In genomic region chr9:99563714-99564113, GRCm38 (mm10) we compare ENCODE assay signal across 8 mouse cellular contexts. TPM values are rescaled to one million over a fixed set of nuclear protein-coding genes. Genes with fewer than 3 reads are reported as not detected.
DNase-seq lines count a peak whose midpoint lies in the region; ATAC-seq and TF ChIP-seq lines count a peak whose summit lies in the region.

No protein-coding gene starts in this region.

- no peak overlapping the region for H3K27ac ChIP-seq in hindbrain, postnatal 0 days
- no peak overlapping the region for H3K27ac ChIP-seq in hindbrain, embryonic 13.5 days
- H3K27ac ChIP-seq in midbrain, postnatal 0 days (ENCODE audit: low read depth, low read length), result no peak overlapping the region

- no peak overlapping the region for H3K4me3 ChIP-seq in hindbrain, postnatal 0 days (ENCODE audit: low read length)
- no peak overlapping the region for H3K4me3 ChIP-seq in hindbrain, embryonic 13.5 days
- no peak overlapping the region for H3K4me3 ChIP-seq in G1E (ENCODE audit: low read depth, low read length)
- no peak overlapping the region for H3K4me3 ChIP-seq in midbrain, postnatal 0 days (ENCODE audit: low read depth, low read length)

- DNase-seq in hindbrain, postnatal 0 days (ENCODE audit: low spot score), result peak; percentile 6
- peak; percentile 43 for DNase-seq in G1E (ENCODE audit: low spot score)
- peak; percentile 56 for DNase-seq in embryo, embryonic 9.5 days (ENCODE audit: extremely low spot score)
- DNase-seq in kidney, postnatal 14 days, result peak; percentile 75
- DNase-seq in midbrain, postnatal 0 days (ENCODE audit: low spot score), result peak; percentile 9
- peak; percentile 20 to 65 for DNase-seq in thymus, postnatal 10 days (ENCODE audit: low spot score in 2 of 2)
- no peak for DNase-seq in left cerebral cortex, postnatal 36 days (ENCODE audit: low spot score in 2 of 2)

- ATAC-seq in hindbrain, postnatal 0 days, result no peak
- no peak for ATAC-seq in hindbrain, embryonic 13.5 days (ENCODE audit: low FRiP score)
- peak; percentile 57 for ATAC-seq in G1E (ENCODE audit: extremely low read depth, insufficient number of reproducible peaks, low FRiP score, poor library complexity, severe bottlenecking)
- no peak for ATAC-seq in midbrain, postnatal 0 days (ENCODE audit: low FRiP score)

- TF ChIP-seq CTCF in hindbrain, postnatal 0 days (IDR thresholded peaks at IDR 0.05; ENCODE audit: low read depth), result no peak
- no peak for TF ChIP-seq CTCF in G1E (IDR thresholded peaks at IDR 0.05; ENCODE audit: low read depth, low read length)
- TF ChIP-seq CTCF in midbrain, postnatal 0 days (IDR thresholded peaks at IDR 0.05), result no peak

- intact Hi-C loops in left cerebral cortex, postnatal 36 days (cut with DNase I), result no loop called here

- H3K27me3 ChIP-seq in hindbrain, postnatal 0 days (ENCODE audit: insufficient read depth, low read length), result no peaks in the 10 kb centered on the region
- no peaks in the 10 kb centered on the region for H3K27me3 ChIP-seq in hindbrain, embryonic 13.5 days
- no peaks in the 10 kb centered on the region for H3K27me3 ChIP-seq in G1E (ENCODE audit: insufficient read depth, low read length)
- no peaks in the 10 kb centered on the region for H3K27me3 ChIP-seq in midbrain, postnatal 0 days (ENCODE audit: insufficient read depth, low read length)

- no peak overlapping the region for H3K4me2 ChIP-seq in hindbrain, postnatal 0 days (ENCODE audit: low read depth, low read length)
- H3K4me2 ChIP-seq in hindbrain, embryonic 13.5 days, result no peak overlapping the region
- no peak overlapping the region for H3K4me2 ChIP-seq in midbrain, postnatal 0 days (ENCODE audit: low read depth, low read length, poor library complexity, severe bottlenecking)

- WGBS in hindbrain, postnatal 0 days, result 34% methylated on average over 11 of the region's 11 CpGs
- 31% methylated on average over 11 of the region's 11 CpGs for WGBS in hindbrain, embryonic 13.5 days
- WGBS in midbrain, postnatal 0 days, result 36% methylated on average over 11 of the region's 11 CpGs

- no peaks in the 10 kb centered on the region for H3K36me3 ChIP-seq in hindbrain, postnatal 0 days (ENCODE audit: insufficient read depth, low read length)
- no peaks in the 10 kb centered on the region for H3K36me3 ChIP-seq in hindbrain, embryonic 13.5 days
- H3K36me3 ChIP-seq in G1E (replicated peaks), result peaks cover 5% of the 10 kb centered on the region
- H3K36me3 ChIP-seq in midbrain, postnatal 0 days (ENCODE audit: insufficient read depth, low read length), result no peaks in the 10 kb centered on the region

- H3K4me1 ChIP-seq in hindbrain, postnatal 0 days (ENCODE audit: insufficient read depth, low read length), result peaks cover 10% of the 10 kb centered on the region
- H3K4me1 ChIP-seq in hindbrain, embryonic 13.5 days (replicated peaks), result peaks cover 18% of the 10 kb centered on the region
- peaks cover 28% of the 10 kb centered on the region for H3K4me1 ChIP-seq in G1E (ENCODE audit: insufficient read depth, low read depth, low read length)
- peaks cover 7% of the 10 kb centered on the region; the same call in 1 of the 2 replicates for H3K4me1 ChIP-seq in midbrain, postnatal 0 days (ENCODE audit: insufficient read depth, low read length)

- H3K9me3 ChIP-seq in hindbrain, postnatal 0 days (ENCODE audit: low read length), result no peaks in the 10 kb centered on the region
- no peaks in the 10 kb centered on the region for H3K9me3 ChIP-seq in hindbrain, embryonic 13.5 days
- H3K9me3 ChIP-seq in G1E (replicated peaks), result no peaks in the 10 kb centered on the region
- H3K9me3 ChIP-seq in midbrain, postnatal 0 days (ENCODE audit: low read length), result no peaks in the 10 kb centered on the region

- no peak overlapping the region for H3K9ac ChIP-seq in hindbrain, postnatal 0 days (replicated peaks; ENCODE audit: low read length)
- H3K9ac ChIP-seq in hindbrain, embryonic 13.5 days, result no peak overlapping the region
- H3K9ac ChIP-seq in midbrain, postnatal 0 days (replicated peaks; ENCODE audit: low read length, poor library complexity, severe bottlenecking), result no peak overlapping the region

RNA-seq across cellular contexts. Expression of gene Armc8, which starts 5.0 kb away (rescaled TPM):
- 69.2 and 114 TPM in 2 replicates for total RNA-seq in hindbrain, postnatal 0 days (2014; rRNA removed)
- polyA plus RNA-seq in hindbrain, postnatal 0 days (2015; fragmentation: Nextera tagmentation; extraction: Ambion mirVana), result 66.9 and 68.5 TPM in 2 replicates
- polyA plus RNA-seq in hindbrain, embryonic 13.5 days (2015; fragmentation: Nextera tagmentation; extraction: Ambion mirVana), result 63.7 and 68.9 TPM in 2 replicates
- total RNA-seq in G1E (2014; fragmentation: Nextera tagmentation), result 27.8 and 36.5 TPM in 2 replicates
- 29.1 and 31.8 TPM in 2 replicates for total RNA-seq in G1E (2017)
- polyA plus RNA-seq in G1E (2012), result 2.4 and 3.6 TPM in 2 replicates
- total RNA-seq in midbrain, postnatal 0 days (2014; rRNA removed), result 75.9 and 87.9 TPM in 2 replicates
- polyA plus RNA-seq in midbrain, postnatal 0 days (2015; fragmentation: Nextera tagmentation; extraction: Ambion mirVana), result 75.4 and 77.5 TPM in 2 replicates
- total RNA-seq in left cerebral cortex, postnatal 36 days (2021), result 10 to 100 TPM; 49.5 to 52.4 TPM

RNA-seq across cellular contexts. Expression of gene Dbr1, which starts 11.9 kb away (rescaled TPM):
- total RNA-seq in hindbrain, postnatal 0 days (2014; rRNA removed), result 17.9 and 18.1 TPM in 2 replicates
- polyA plus RNA-seq in hindbrain, postnatal 0 days (2015; fragmentation: Nextera tagmentation; extraction: Ambion mirVana), result 27.4 and 30.7 TPM in 2 replicates
- 26.0 and 26.8 TPM in 2 replicates for polyA plus RNA-seq in hindbrain, embryonic 13.5 days (2015; fragmentation: Nextera tagmentation; extraction: Ambion mirVana)
- total RNA-seq in G1E (2014; fragmentation: Nextera tagmentation) (14.7 and 17.3 TPM in 2 replicates), G1E (2017) (49.0 and 52.7 TPM in 2 replicates)
- 46.2 and 48.9 TPM in 2 replicates for polyA plus RNA-seq in G1E (2012)
- total RNA-seq in midbrain, postnatal 0 days (2014; rRNA removed), result 15.7 and 25.0 TPM in 2 replicates
- polyA plus RNA-seq in midbrain, postnatal 0 days (2015; fragmentation: Nextera tagmentation; extraction: Ambion mirVana), result 24.9 and 26.2 TPM in 2 replicates
- 10 to 100 TPM; 13.2 to 13.3 TPM for total RNA-seq in left cerebral cortex, postnatal 36 days (2021)

RNA-seq across cellular contexts. Expression of gene A4gnt, which starts 48.6 kb away (rescaled TPM):
- not detected in 2 replicates for total RNA-seq in hindbrain, postnatal 0 days (2014; rRNA removed)
- polyA plus RNA-seq in hindbrain, postnatal 0 days (2015; fragmentation: Nextera tagmentation; extraction: Ambion mirVana), result not detected in 2 replicates
- polyA plus RNA-seq in hindbrain, embryonic 13.5 days (2015; fragmentation: Nextera tagmentation; extraction: Ambion mirVana), result not detected in 2 replicates
- total RNA-seq in G1E (2014; fragmentation: Nextera tagmentation), result not detected in 2 replicates
- 0.16 TPM in 1 of 2 replicates, not detected in the other for total RNA-seq in G1E (2017)
- polyA plus RNA-seq in G1E (2012), result not detected in 2 replicates
- total RNA-seq in midbrain, postnatal 0 days (2014; rRNA removed), result not detected in 2 replicates
- not detected in 2 replicates for polyA plus RNA-seq in midbrain, postnatal 0 days (2015; fragmentation: Nextera tagmentation; extraction: Ambion mirVana)
- total RNA-seq in left cerebral cortex, postnatal 36 days (2021), result under 1 TPM; 0.23 to 0.25 TPM

Comparison
In these comparisons a context has a peak if more than half of its experiments do, and no peak if none do; other contexts are left out.
1. DNase-seq: peak in hindbrain, postnatal 0 days (single experiment), G1E (single experiment), embryo, embryonic 9.5 days (single experiment), kidney, postnatal 14 days (single experiment), midbrain, postnatal 0 days (single experiment) and thymus, postnatal 10 days (2 of 2); none in left cerebral cortex, postnatal 36 days (0 of 2).